Mouse (Mus musculus) heart, adult 2 months (tissue): Measurements from ENCODE around the gene Cdkn2c. TPM values are rescaled to one million over a fixed set of nuclear protein-coding genes. Genes with fewer than 3 reads are reported as not detected.

Experiments
- DNase-seq, 2 experiments: peaks; one replicate each; pipeline ENCODE4 v3.0.0; 2021
- H3K27ac ChIP-seq: fragments of 200-600 bp; 2 replicates; pipeline ENCODE4 v1.8.1; 2022
- H3K27me3 ChIP-seq: fragments of 200-500 bp; 2 replicates; pipeline ENCODE4 v1.6.1; 2012; ENCODE audit warnings: mild to moderate bottlenecking, low read length, inconsistent platforms, mixed read lengths; ENCODE audit not compliant: control insufficient read depth, insufficient read depth
- H3K36me3 ChIP-seq: fragments of 200-500 bp; 2 replicates; pipeline ENCODE4 v1.6.1; 2012; ENCODE audit warnings: low read length, inconsistent platforms; ENCODE audit not compliant: control insufficient read depth, insufficient read depth
- H3K4me1 ChIP-seq: fragments of 200-500 bp; 2 replicates; pipeline ENCODE4 v1.6.1; 2011; ENCODE audit warnings: low read length; ENCODE audit not compliant: control insufficient read depth, insufficient read depth
- H3K4me3 ChIP-seq: fragments of 200-600 bp; 2 replicates; pipeline ENCODE4 v1.8.1; 2022
- H3K79me2 ChIP-seq: fragments of 200-500 bp; replicated peaks from 2 replicates; pipeline ENCODE4 v1.6.1; 2012; ENCODE audit warnings: mild to moderate bottlenecking, inconsistent platforms, low read length, moderate library complexity, mixed read lengths; ENCODE audit not compliant: control insufficient read depth, insufficient read depth
- H3K9ac ChIP-seq: fragments of 200-500 bp; 2 replicates; pipeline ENCODE4 v1.6.1; 2012; ENCODE audit warnings: low read depth, mild to moderate bottlenecking, control low read depth, inconsistent platforms, low read length, mixed read lengths
- CTCF ChIP-seq: fragments of 200-600 bp; IDR thresholded peaks from 2 replicates; pipeline ENCODE4 v1.8.1; 2022; ENCODE audit warnings: antibody characterized with exemption, mild to moderate bottlenecking, moderate library complexity
- EP300 ChIP-seq: fragments of 200-500 bp; IDR thresholded peaks from 2 replicates; pipeline ENCODE4 v1.6.1; 2011; ENCODE audit warnings: low read depth, low read length, control low read depth; ENCODE audit not compliant: insufficient read depth
- POLR2A ChIP-seq: fragments of 200-500 bp; IDR thresholded peaks from 2 replicates; pipeline ENCODE4 v1.6.1; 2011; ENCODE audit warnings: mild to moderate bottlenecking, low read depth, low read length, control low read depth; ENCODE audit not compliant: insufficient read depth
- WGBS: fragments of 180-500 bp; shearing (Covaris S2); methylation state at CpG from one replicate; pipeline ENCODE4 v1.1.7; 2018; 5-methylcytosine and 5-hydroxymethylcytosine counted together
- intact Hi-C: fragments of 180-260 bp; cut with DNase I; formaldehyde crosslinking; loops from one replicate; pipeline ENCODE4 v1.15.1; 2025
- polyA plus RNA-seq: library from polyadenylated mRNA; depleted of rRNA; stranded (reverse); fragments of >200 nt; gene quantifications from 2 replicates; pipeline ENCODE4 v1.2.3, GENCODE M21; 2012
- total RNA-seq, 2 experiments: library from RNA; stranded (reverse); gene quantifications; 2 replicates each; pipeline ENCODE4 v1.2.3; 2021

Gene Cdkn2c
- total and polyA plus RNA-seq, 3 experiments, result 6.3 to 14.5 (median 11.0) TPM

DNA sequence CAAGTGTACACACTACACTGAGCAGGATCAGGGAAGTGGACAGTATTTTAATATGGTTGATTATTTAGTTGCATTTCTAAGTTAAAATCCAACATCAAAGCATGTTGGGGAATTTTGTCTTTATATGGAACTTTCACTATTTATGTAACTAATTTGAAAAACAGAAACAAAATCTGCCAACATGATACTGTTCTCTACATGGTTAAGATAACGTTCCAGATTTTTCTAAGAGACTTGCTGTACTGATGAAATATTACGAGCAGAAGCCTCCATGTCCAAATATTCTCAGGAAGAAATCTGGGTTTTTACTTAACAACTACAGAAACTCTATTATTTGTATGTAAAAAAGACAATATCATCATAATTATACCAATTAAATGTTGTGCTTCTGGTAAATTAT lies 11.3 kb downstream of the Cdkn2c start:
- Histone ChIP-seq H3K4me1 (no peaks in the 10 kb centered on the region), H3K27ac (no peak overlapping the region; the same call in 1 of the 2 replicates), H3K4me3 (no peak overlapping the region), H3K79me2 (no peaks in the 10 kb centered on the region), H3K27me3 (no peaks in the 10 kb centered on the region), H3K36me3 (0 out of 2 replicates have a peak, but pooled peaks cover 2% of the 10 kb centered on the region), H3K9ac (no peak overlapping the region)
- TF ChIP-seq CTCF, result no peak
- intact Hi-C loops, result no loop called here
- 60% methylated on average over 2 of the region's 2 CpGs for WGBS
- DNase-seq, result no peak

- 97% methylated on average over 2 of the region's 2 CpGs for WGBS
- intact Hi-C loops, result no loop called here
- Histone ChIP-seq H3K27ac (no peak overlapping the region), H3K36me3 (0 out of 2 replicates have a peak, but pooled peaks cover 2% of the 10 kb centered on the region), H3K79me2 (no peaks in the 10 kb centered on the region), H3K9ac (no peak overlapping the region), H3K27me3 (no peaks in the 10 kb centered on the region), H3K4me3 (no peak overlapping the region), H3K4me1 (no peaks in the 10 kb centered on the region)
- TF ChIP-seq EP300 (no peak), POLR2A (no peak), CTCF (no peak)
- DNase-seq, result no peak
These were observed 12.3 kb downstream of the Cdkn2c start for GRCm38 (mm10) chr4:109654701-109655100.

DNA sequence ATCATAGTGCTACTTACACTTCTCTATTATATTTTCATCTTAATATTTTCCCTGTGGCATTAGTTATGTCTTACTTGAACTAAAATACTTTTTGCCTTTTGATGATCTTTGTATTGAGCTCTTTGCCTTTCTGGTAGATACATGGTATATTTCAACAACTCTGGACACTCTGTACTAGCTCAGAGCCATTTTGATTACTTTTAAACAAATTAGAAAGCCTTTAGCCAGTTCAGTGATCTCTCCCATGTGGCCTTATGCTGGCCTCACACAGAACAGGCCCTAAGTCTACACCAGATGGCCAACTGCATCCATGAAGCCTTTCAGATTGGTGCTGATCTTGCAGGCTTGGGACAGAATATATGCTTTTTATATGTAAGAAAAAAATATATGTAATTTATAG lies 13.7 kb downstream of the Cdkn2c start:
- intact Hi-C loops, result no loop called here
- no peaks in the 10 kb centered on the region for H3K27me3 ChIP-seq
- no peak for TF ChIP-seq CTCF
- TF ChIP-seq POLR2A, result no peak
- no peak for TF ChIP-seq EP300
- no peak overlapping the region for H3K9ac ChIP-seq
- 0 out of 2 replicates have a peak, but pooled peaks cover 2% of the 10 kb centered on the region for H3K36me3 ChIP-seq
- H3K4me3 ChIP-seq, result no peak overlapping the region
- H3K4me1 ChIP-seq, result no peaks in the 10 kb centered on the region
- DNase-seq, result no peak
- H3K79me2 ChIP-seq, result no peaks in the 10 kb centered on the region; the same call in 1 of the 2 replicates
- no peak overlapping the region for H3K27ac ChIP-seq

DNA sequence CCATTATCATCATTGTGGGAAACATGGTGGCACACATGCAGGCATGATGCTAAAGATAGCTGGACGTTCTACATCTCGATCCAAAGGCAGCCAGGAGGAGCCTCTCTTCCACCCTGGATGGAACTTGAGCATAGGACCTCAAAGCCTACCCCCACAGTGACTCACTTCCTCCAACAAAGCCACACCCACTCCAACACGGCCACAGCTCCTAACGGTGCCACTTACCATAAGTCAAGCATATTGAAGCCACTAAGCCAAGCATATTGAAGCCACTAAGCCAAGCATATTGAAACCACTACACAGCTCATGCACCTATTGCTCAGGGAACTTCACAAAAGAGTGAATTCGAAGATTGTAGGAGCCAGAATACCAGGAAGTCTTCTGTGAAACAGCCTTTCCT lies 17.7 kb downstream of the Cdkn2c start:
- Histone ChIP-seq H3K27me3 (no peaks in the 10 kb centered on the region), H3K36me3 (no peaks in the 10 kb centered on the region), H3K9ac (no peak overlapping the region), H3K79me2 (no peaks in the 10 kb centered on the region; the same call in 1 of the 2 replicates), H3K4me3 (no peak overlapping the region), H3K4me1 (no peaks in the 10 kb centered on the region), H3K27ac (no peak overlapping the region)
- WGBS, result 63% methylated on average over 5 of the region's 5 CpGs
- TF ChIP-seq EP300, result no peak
- TF ChIP-seq CTCF, result no peak
- no peak for TF ChIP-seq POLR2A
- intact Hi-C loops, result no loop called here
- DNase-seq, result no peak

GRCm38 (mm10) chr4:109647281-109647680 lies 19.7 kb downstream of the Cdkn2c start:
- Histone ChIP-seq H3K27ac (no peak overlapping the region), H3K4me3 (no peak overlapping the region), H3K9ac (no peak overlapping the region), H3K79me2 (no peaks in the 10 kb centered on the region; the same call in 1 of the 2 replicates), H3K4me1 (no peaks in the 10 kb centered on the region), H3K36me3 (no peaks in the 10 kb centered on the region), H3K27me3 (no peaks in the 10 kb centered on the region)
- no peak for TF ChIP-seq POLR2A
- TF ChIP-seq EP300, result no peak
- TF ChIP-seq CTCF, result no peak
- 81% methylated on average over 4 of the region's 4 CpGs for WGBS
- no peak for DNase-seq
- intact Hi-C loops, result no loop called here

- 64% methylated on average over 3 of the region's 3 CpGs for WGBS
- no peak overlapping the region for H3K27ac ChIP-seq
- H3K4me1 ChIP-seq, result no peaks in the 10 kb centered on the region; the same call in 1 of the 2 replicates
- intact Hi-C loops, result no loop called here
- H3K36me3 ChIP-seq, result no peaks in the 10 kb centered on the region
- H3K79me2 ChIP-seq, result no peaks in the 10 kb centered on the region
- no peak overlapping the region for H3K9ac ChIP-seq
- no peak for DNase-seq
- no peak for TF ChIP-seq EP300
- no peak for TF ChIP-seq CTCF
- TF ChIP-seq POLR2A, result no peak
- no peaks in the 10 kb centered on the region for H3K27me3 ChIP-seq
- no peak overlapping the region for H3K4me3 ChIP-seq
These were observed 25.5 kb downstream of the Cdkn2c start for GRCm38 (mm10) chr4:109641451-109641850.
